Mouse (Mus musculus) kidney, adult 2 months (tissue): ENCODE data around the gene Serpine3.

Source experiments
- CTCF ChIP-seq: fragments of 200-500 bp; conservative IDR thresholded peaks from 2 replicates; pipeline ENCODE4 v1.5.1; 2011; ENCODE audit warnings: low read depth, mild to moderate bottlenecking, control low read depth, low read length, moderate library complexity, mixed read lengths; ENCODE audit not compliant: insufficient read depth, insufficient read length
- POLR2A ChIP-seq: fragments of 200-500 bp; IDR thresholded peaks from one replicate; pipeline ENCODE4 v1.6.1; 2011; ENCODE audit warnings: low read depth, low read length, control low read depth

- no peak for TF ChIP-seq CTCF
- TF ChIP-seq POLR2A, result no peak
These were observed 25.8 kb upstream of the Serpine3 start for GRCm38 (mm10) chr14:62637436-62638344.
